Mouse (Mus musculus) ES-E14 (cell line): ENCODE results near the gene Uggt2. TPM values are rescaled to one million over a fixed set of nuclear protein-coding genes. Genes with fewer than 3 reads are reported as not detected.

Source experiments
- DNase-seq: peaks from one replicate; pipeline ENCODE4 v3.0.0-alpha.2; 2013; ENCODE audit warnings: low read depth, low spot score
- H3K27ac ChIP-seq: 2 replicates; pipeline ENCODE4 v1.5.1; 2012; ENCODE audit warnings: low read depth, mild to moderate bottlenecking, low read length, moderate library complexity, mixed read lengths; ENCODE audit not compliant: poor library complexity, insufficient read depth, severe bottlenecking
- H3K36me3 ChIP-seq: 2 replicates; pipeline ENCODE4 v1.6.1; 2012; ENCODE audit warnings: mild to moderate bottlenecking, low read length, moderate library complexity, mixed read lengths; ENCODE audit not compliant: control insufficient read depth, poor library complexity, insufficient read depth, severe bottlenecking
- H3K4me1 ChIP-seq, 2 experiments: fragments of 150-350 bp in 1 of 2; sonication (generic) in 1 of 2; 2 replicates each; pipeline ENCODE4 v1.6.1; 2012; ENCODE audit warnings: low read length in 2 of 2, mild to moderate bottlenecking in 1 of 2, mixed read lengths in 1 of 2; ENCODE audit not compliant: control insufficient read depth in 2 of 2, insufficient read depth in 2 of 2, poor library complexity in 1 of 2
- H3K4me3 ChIP-seq, 2 experiments: fragments of 150-350 bp in 1 of 2; sonication (generic) in 1 of 2; 2 replicates each; pipeline ENCODE4 v1.5.1; 2012; ENCODE audit warnings: low read length in 2 of 2, low read depth in 1 of 2, mild to moderate bottlenecking in 1 of 2, mixed read lengths in 1 of 2; ENCODE audit not compliant: insufficient read depth in 1 of 2, poor library complexity in 1 of 2, severe bottlenecking in 1 of 2
- H3K9ac ChIP-seq: 2 replicates; pipeline ENCODE4 v1.6.1; 2012; ENCODE audit warnings: low read depth, mild to moderate bottlenecking, low read length, mixed read lengths; ENCODE audit not compliant: poor library complexity, insufficient read depth, severe bottlenecking
- H3K9me3 ChIP-seq: fragments of 150-350 bp; sonication (generic); 2 replicates; pipeline ENCODE4 v1.6.1; 2012; ENCODE audit warnings: low read depth, mild to moderate bottlenecking, low read length; ENCODE audit not compliant: control insufficient read depth, insufficient read depth
- CHD2 ChIP-seq: IDR thresholded peaks from 2 replicates; pipeline ENCODE4 v1.6.1; 2014; ENCODE audit warnings: mild to moderate bottlenecking, low read depth, low read length, inconsistent platforms
- HCFC1 ChIP-seq: IDR thresholded peaks from 2 replicates; pipeline ENCODE4 v1.6.1; 2012; ENCODE audit warnings: low read length, inconsistent platforms, borderline replicate concordance; ENCODE audit not compliant: insufficient read depth
- MAFK ChIP-seq: IDR thresholded peaks from 2 replicates; pipeline ENCODE4 v1.6.1; 2014; ENCODE audit warnings: mild to moderate bottlenecking, low read depth, low read length, inconsistent platforms; ENCODE audit not compliant: insufficient read depth
- ZC3H11A ChIP-seq: IDR thresholded peaks from 2 replicates; pipeline ENCODE4 v1.6.1; 2012; ENCODE audit warnings: low read depth, mild to moderate bottlenecking, inconsistent platforms, low read length, borderline replicate concordance
- ZNF384 ChIP-seq: IDR thresholded peaks from 2 replicates; pipeline ENCODE4 v1.6.1; 2012; ENCODE audit warnings: low read depth, low read length, inconsistent platforms
- in situ Hi-C, 2 experiments: fragments of 600-800 bp; cut with MboI; formaldehyde crosslinking; loops; one replicate each; pipeline ENCODE4 v1.15.1; 2025; ENCODE audit warnings: low sequenced_read_pairs in 2 of 2, inconsistent platforms in 1 of 2; ENCODE audit not compliant: unreplicated experiment in 2 of 2
- total RNA-seq: library from RNA; depleted of rRNA; stranded (reverse); fragments of 300-350 nt; gene quantifications from 2 replicates; pipeline ENCODE4 v1.2.3, GENCODE M21; 2012

Uggt2 gene
- total RNA-seq, 1 experiment: 5.4 TPM

GRCm38 (mm10) chr14:119008031-119008590 lies 91.1 kb downstream of the Uggt2 start:
- in situ Hi-C loops: no loop called here
- H3K36me3 ChIP-seq: no peaks in the 10 kb centered on the region
- TF ChIP-seq MAFK (no peak), ZNF384 (no peak), CHD2 (no peak), HCFC1 (no peak), ZC3H11A (no peak)
- H3K9me3 ChIP-seq: no peaks in the 10 kb centered on the region
- no peak for DNase-seq
- H3K4me3 ChIP-seq: peak overlapping the region in 1 of 2 experiments; percentile 69; a peak in 2 of 4 replicates
- no peak overlapping the region for H3K27ac ChIP-seq
- H3K4me1 ChIP-seq: peaks cover 3 to 8% of the 10 kb centered on the region in 2 experiments; a peak in 2 of 4 replicates
- no peak overlapping the region for H3K9ac ChIP-seq

- Histone ChIP-seq H3K4me1 (peaks cover 2 to 8% of the 10 kb centered on the region in 2 experiments; a peak in 1 of 4 replicates), H3K27ac (no peak overlapping the region), H3K9me3 (no peaks in the 10 kb centered on the region), H3K36me3 (no peaks in the 10 kb centered on the region), H3K9ac (no peak overlapping the region; the same call in 1 of the 2 replicates), H3K4me3 (peak overlapping the region; percentile 66 to 76)
- peak; percentile 56; the same call in 1 of the 2 replicates for TF ChIP-seq CHD2
- no peak for TF ChIP-seq ZNF384
- in situ Hi-C loops: no loop called here
- peak; percentile 96 for DNase-seq
Observed at GRCm38 (mm10) chr14:119007103-119007951, 91.9 kb downstream of the Uggt2 start.

GRCm38 (mm10) chr14:119006441-119007102 lies 92.7 kb downstream of the Uggt2 start:
- in situ Hi-C loops: no loop called here
- H3K27ac ChIP-seq: no peak overlapping the region
- H3K36me3 ChIP-seq: no peaks in the 10 kb centered on the region
- TF ChIP-seq HCFC1 (no peak), ZNF384 (no peak), ZC3H11A (no peak), MAFK (no peak), CHD2 (no peak)
- peaks cover 2 to 8% of the 10 kb centered on the region in 2 experiments; a peak in 1 of 4 replicates for H3K4me1 ChIP-seq
- H3K4me3 ChIP-seq: peak overlapping the region; percentile 66 to 76
- no peak for DNase-seq
- H3K9me3 ChIP-seq: no peaks in the 10 kb centered on the region
- no peak overlapping the region; the same call in 1 of the 2 replicates for H3K9ac ChIP-seq

- no peak for DNase-seq
- no peak for TF ChIP-seq HCFC1
- TF ChIP-seq ZNF384: no peak
- TF ChIP-seq MAFK: no peak
- no peak for TF ChIP-seq CHD2
- no peak for TF ChIP-seq ZC3H11A
- peak overlapping the region; percentile 27 to 48; a peak in 3 of 4 replicates for H3K4me3 ChIP-seq
- H3K4me1 ChIP-seq: peaks cover 2 to 8% of the 10 kb centered on the region in 2 experiments; a peak in 1 of 4 replicates
- H3K9me3 ChIP-seq: no peaks in the 10 kb centered on the region
- H3K36me3 ChIP-seq: no peaks in the 10 kb centered on the region
- H3K27ac ChIP-seq: no peak overlapping the region
- in situ Hi-C loops: no loop called here
- peak overlapping the region; percentile 46; the same call in 1 of the 2 replicates for H3K9ac ChIP-seq
Observed at GRCm38 (mm10) chr14:119005834-119006233, 93.4 kb downstream of the Uggt2 start.
